Mouse (Mus musculus) midbrain, embryonic 15.5 days (tissue): ENCODE data around the gene Tor3a. TPM values are rescaled to one million over a fixed set of nuclear protein-coding genes. Genes with fewer than 3 reads are reported as not detected.

ENCODE experiments used
- ATAC-seq: fragments of 200-750 bp; cut with Nextera tagmentation; replicated peaks from 2 replicates; pipeline ENCODE4 v1.8.0; 2017; ENCODE audit warnings: moderate TSS enrichment
- H3K27ac ChIP-seq: fragments of 300-500 bp; sonication (generic); 2 replicates; pipeline ENCODE4 v1.5.1; 2015; ENCODE audit warnings: mild to moderate bottlenecking, inconsistent platforms
- H3K27me3 ChIP-seq: fragments of 300-500 bp; sonication (generic); replicated peaks from 2 replicates; pipeline ENCODE4 v1.6.1; 2015; ENCODE audit warnings: inconsistent platforms
- H3K36me3 ChIP-seq: fragments of 300-500 bp; sonication (generic); replicated peaks from 2 replicates; pipeline ENCODE4 v1.6.1; 2015; ENCODE audit warnings: inconsistent platforms
- H3K4me1 ChIP-seq: fragments of 300-500 bp; sonication (generic); 2 replicates; pipeline ENCODE4 v1.6.1; 2015; ENCODE audit warnings: inconsistent platforms
- H3K4me2 ChIP-seq: fragments of 300-500 bp; sonication (generic); 2 replicates; pipeline ENCODE4 v1.6.1; 2015; ENCODE audit warnings: inconsistent platforms, mild to moderate bottlenecking, moderate library complexity
- H3K4me3 ChIP-seq: fragments of 300-500 bp; sonication (generic); 2 replicates; pipeline ENCODE4 v1.5.1; 2015; ENCODE audit warnings: mild to moderate bottlenecking, inconsistent platforms
- H3K9ac ChIP-seq: fragments of 300-500 bp; sonication (generic); 2 replicates; pipeline ENCODE4 v1.6.1; 2015; ENCODE audit warnings: mild to moderate bottlenecking, inconsistent platforms
- H3K9me3 ChIP-seq: fragments of 300-500 bp; sonication (generic); 2 replicates; pipeline ENCODE4 v1.6.1; 2016; ENCODE audit warnings: inconsistent platforms
- WGBS: fragments of 180-500 bp; shearing (Covaris S2); methylation state at CpG from one replicate; pipeline ENCODE4 v1.1.7; 2015; ENCODE audit warnings: mixed read lengths; 5-methylcytosine and 5-hydroxymethylcytosine counted together
- polyA plus RNA-seq: library from polyadenylated mRNA; unstranded; fragments of >200 nt; fragmentation: Nextera tagmentation; extraction: Ambion mirVana; gene quantifications from 2 replicates; pipeline ENCODE4 v1.2.1, GENCODE M21; 2015

The Tor3a gene
- polyA plus RNA-seq, 1 experiment from 2014 or later: 4.3 TPM

GRCm38 (mm10) chr1:156620292-156620909 is 53.8 kb downstream of the Tor3a start:
- H3K4me1 ChIP-seq: peaks cover 12% of the 10 kb centered on the region
- no peak overlapping the region for H3K9ac ChIP-seq
- no peak overlapping the region for H3K4me3 ChIP-seq
- H3K36me3 ChIP-seq: no peaks in the 10 kb centered on the region
- H3K27me3 ChIP-seq: no peaks in the 10 kb centered on the region
- 66% methylated on average over 4 of the region's 4 CpGs for WGBS
- no peaks in the 10 kb centered on the region for H3K9me3 ChIP-seq
- no peak overlapping the region for H3K27ac ChIP-seq
- H3K4me2 ChIP-seq: no peak overlapping the region
- ATAC-seq: no peak

DNA sequence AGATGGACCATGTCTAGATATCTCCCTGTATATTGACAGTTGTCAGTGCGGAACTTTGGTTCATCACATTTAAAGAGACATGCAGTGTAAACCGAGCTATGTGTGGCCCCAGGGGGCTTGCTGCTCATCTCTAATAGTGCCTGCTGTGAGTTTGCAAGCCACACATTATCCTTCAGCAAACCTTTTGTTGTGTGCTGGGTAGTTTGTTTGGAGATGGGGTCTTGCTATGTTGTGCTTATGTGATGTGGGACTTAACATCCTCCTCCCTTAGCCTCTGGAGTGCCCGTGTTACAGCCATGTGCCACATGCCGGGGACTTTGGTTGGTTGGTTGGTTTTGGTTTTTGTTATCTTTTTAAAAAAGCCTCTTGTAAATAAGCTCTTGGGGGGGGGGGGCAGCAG is 56.3 kb downstream of the Tor3a start:
- H3K9me3 ChIP-seq: no peaks in the 10 kb centered on the region
- H3K4me1 ChIP-seq: peaks cover 26% of the 10 kb centered on the region
- ATAC-seq: no peak
- H3K27me3 ChIP-seq: no peaks in the 10 kb centered on the region
- H3K27ac ChIP-seq: no peak overlapping the region
- 54% methylated on average over 4 of the region's 4 CpGs for WGBS
- H3K4me3 ChIP-seq: no peak overlapping the region
- H3K36me3 ChIP-seq: no peaks in the 10 kb centered on the region
- H3K9ac ChIP-seq: no peak overlapping the region
- H3K4me2 ChIP-seq: no peak overlapping the region

DNA sequence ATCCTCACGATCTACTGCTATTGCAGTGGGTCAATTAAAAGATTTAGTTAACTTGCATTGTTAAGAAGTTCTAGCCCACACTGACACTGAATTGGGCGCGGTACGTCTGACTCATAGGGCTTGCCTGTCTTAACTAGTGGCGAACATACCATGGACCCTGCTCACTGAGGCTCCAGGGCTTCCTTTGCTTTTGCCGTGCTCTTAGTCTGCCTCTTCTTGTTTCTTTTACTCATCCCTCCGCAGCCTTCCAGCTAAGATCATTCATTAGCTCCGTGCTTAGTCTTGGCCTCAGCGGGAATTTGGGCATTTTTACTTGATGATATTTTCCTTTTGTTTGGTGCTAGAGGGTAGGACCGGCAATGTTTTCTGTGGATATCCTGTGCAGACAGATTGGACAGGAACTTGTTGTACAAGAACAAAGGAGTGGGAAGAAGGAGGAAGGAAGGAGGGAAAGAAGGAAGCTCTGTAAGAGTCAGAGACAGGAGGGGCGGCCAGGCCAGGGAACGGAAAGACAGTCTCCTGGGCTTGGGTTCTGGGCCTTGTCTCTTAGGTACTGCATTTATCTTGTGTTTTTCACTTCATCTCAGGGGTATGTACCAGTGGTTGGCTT is 57.1 kb downstream of the Tor3a start:
- H3K27ac ChIP-seq: no peak overlapping the region
- no peak for ATAC-seq
- peaks cover 26% of the 10 kb centered on the region for H3K4me1 ChIP-seq
- H3K36me3 ChIP-seq: no peaks in the 10 kb centered on the region
- no peak overlapping the region for H3K9ac ChIP-seq
- H3K9me3 ChIP-seq: no peaks in the 10 kb centered on the region
- 43% methylated on average over 12 of the region's 12 CpGs for WGBS
- no peak overlapping the region for H3K4me2 ChIP-seq
- H3K27me3 ChIP-seq: no peaks in the 10 kb centered on the region
- no peak overlapping the region for H3K4me3 ChIP-seq

DNA sequence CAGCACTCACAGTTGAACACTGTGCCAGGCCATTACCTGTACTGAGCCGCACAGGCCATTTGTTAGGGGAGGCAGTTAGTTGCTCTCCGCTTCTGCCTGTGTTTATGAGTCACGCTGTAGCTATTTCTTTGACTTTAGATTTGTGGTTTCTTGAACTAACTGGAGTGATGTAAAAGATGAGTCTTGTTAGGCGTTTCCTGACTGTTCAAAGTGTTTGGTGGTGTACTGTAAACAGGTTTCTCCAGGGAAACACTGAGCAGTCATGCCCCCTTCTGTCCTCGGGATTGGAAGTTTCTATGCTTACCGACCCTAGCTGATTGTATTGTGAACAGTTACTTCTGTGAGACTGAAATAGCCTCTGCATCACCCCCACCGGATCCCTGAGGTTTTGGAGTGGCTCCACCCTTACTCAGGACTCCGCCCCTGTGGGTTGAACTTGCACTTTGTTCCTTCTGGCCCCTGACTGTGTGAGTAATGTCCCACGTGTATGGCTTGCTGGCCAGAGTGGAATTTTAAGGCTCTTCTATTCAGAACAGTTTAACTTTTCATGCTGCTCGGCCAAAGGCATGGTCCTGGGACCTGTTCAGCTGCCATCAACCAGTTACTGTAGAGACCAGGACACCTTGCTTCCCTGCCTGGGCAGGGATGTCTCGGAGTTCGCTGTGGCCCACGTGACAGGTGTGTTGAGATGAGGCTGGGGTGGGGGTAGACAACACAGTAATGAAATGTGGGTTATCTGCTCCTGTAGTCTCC is 58.6 kb downstream of the Tor3a start:
- no peak overlapping the region for H3K4me2 ChIP-seq
- peaks cover 26% of the 10 kb centered on the region for H3K4me1 ChIP-seq
- H3K9ac ChIP-seq: no peak overlapping the region
- ATAC-seq: no peak
- H3K27ac ChIP-seq: no peak overlapping the region
- no peaks in the 10 kb centered on the region for H3K27me3 ChIP-seq
- WGBS: 24% methylated on average over 13 of the region's 13 CpGs
- no peaks in the 10 kb centered on the region for H3K9me3 ChIP-seq
- no peaks in the 10 kb centered on the region for H3K36me3 ChIP-seq
- no peak overlapping the region for H3K4me3 ChIP-seq

DNA sequence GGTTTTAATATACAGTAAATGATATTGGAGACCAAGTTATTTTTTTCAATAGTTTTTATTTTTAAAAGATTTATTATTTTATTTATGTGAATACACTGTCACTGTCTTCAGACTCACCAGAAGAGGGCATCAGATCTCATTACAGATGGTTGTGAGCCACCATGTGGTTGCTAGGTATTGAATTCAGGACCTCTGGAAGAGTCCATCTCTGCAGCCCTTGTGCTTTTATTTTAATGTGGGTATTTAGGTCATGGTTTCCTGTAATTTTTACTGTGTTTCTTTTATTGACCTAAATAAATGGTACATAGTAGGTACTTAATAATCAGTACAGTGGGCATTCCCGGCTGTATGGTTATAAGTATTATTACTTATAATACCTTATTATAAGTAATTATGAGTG is 59.4 kb downstream of the Tor3a start:
- Histone ChIP-seq H3K27ac (no peak overlapping the region), H3K36me3 (no peaks in the 10 kb centered on the region), H3K9ac (no peak overlapping the region), H3K4me2 (no peak overlapping the region), H3K4me3 (no peak overlapping the region), H3K4me1 (peaks cover 26% of the 10 kb centered on the region), H3K27me3 (no peaks in the 10 kb centered on the region), H3K9me3 (no peaks in the 10 kb centered on the region)
- 83% methylated on average over 1 of the region's 1 CpGs for WGBS
- ATAC-seq: no peak

DNA sequence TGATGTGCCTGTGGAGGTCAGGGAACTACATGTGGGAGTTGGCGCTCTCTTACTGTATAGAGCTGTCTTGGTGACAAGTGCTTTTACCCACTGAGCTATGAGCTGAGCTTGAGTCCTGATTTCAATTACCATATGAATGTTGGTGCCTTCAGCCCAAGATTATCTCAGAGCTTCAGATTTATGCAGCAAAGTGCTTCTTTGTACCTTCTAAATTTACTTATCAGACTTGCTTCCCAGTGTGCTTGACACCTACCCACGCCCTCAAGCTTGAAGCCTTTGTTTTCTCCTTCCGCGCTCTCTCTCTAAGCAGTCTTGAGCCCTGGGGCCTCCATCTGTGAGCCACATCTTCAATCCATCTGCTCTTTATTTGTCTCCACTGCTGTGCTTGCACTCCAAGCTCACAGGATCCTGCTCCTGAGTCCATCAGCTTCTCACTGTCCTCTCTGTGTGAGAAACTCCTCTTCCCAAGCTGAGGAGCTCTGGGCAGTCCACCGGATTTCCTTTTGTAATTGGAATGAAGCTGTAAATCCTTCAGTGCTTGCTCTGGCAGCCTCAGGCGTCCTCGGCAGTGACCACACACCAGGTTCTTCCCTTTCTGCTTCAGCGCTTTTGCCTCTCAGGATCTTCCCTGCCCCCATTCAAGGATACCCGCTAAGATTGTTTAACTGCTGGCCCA is 60.2 kb downstream of the Tor3a start:
- H3K9ac ChIP-seq: no peak overlapping the region
- WGBS: 4% methylated on average over 9 of the region's 9 CpGs

DNA sequence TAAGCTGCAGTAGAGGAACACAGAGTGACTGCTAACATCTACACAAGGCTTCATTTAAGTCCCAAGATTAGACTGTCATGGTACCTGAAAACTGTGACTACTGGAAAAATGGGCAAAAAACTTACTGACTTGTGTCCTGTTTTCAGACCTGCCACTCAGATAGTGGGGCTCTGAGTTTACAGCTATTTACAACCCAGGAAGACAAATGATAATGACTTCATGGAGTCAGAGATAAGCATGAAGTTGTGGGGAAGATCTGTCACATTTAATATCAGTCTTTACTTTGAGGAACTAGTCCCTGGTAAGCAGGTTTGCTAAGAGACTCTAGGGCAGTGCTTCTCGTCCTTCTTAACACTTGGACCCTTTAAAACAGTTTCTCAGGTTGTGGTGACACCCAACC is 63.9 kb downstream of the Tor3a start:
- H3K27ac ChIP-seq: no peak overlapping the region
- H3K4me3 ChIP-seq: no peak overlapping the region
- H3K36me3 ChIP-seq: no peaks in the 10 kb centered on the region
- peaks cover 12% of the 10 kb centered on the region for H3K4me1 ChIP-seq
- no peak overlapping the region for H3K4me2 ChIP-seq
- H3K9ac ChIP-seq: no peak overlapping the region
- ATAC-seq: no peak
- 98% methylated on average over 1 of the region's 1 CpGs for WGBS
- no peaks in the 10 kb centered on the region for H3K9me3 ChIP-seq
- no peaks in the 10 kb centered on the region for H3K27me3 ChIP-seq

More for the DNA sequence above, 60.2 kb downstream of the Tor3a start:
- Histone ChIP-seq H3K27ac (peak overlapping the region; percentile 67), H3K4me1 (peaks cover 26% of the 10 kb centered on the region), H3K9me3 (no peaks in the 10 kb centered on the region), H3K4me2 (no peak overlapping the region; the same call in 1 of the 2 replicates), H3K27me3 (no peaks in the 10 kb centered on the region), H3K4me3 (no peak overlapping the region), H3K36me3 (no peaks in the 10 kb centered on the region)
- ATAC-seq: peak; percentile 72

- no peak overlapping the region for H3K9ac ChIP-seq
- no peaks in the 10 kb centered on the region for H3K9me3 ChIP-seq
- H3K27ac ChIP-seq: no peak overlapping the region
- H3K4me3 ChIP-seq: no peak overlapping the region
- no peaks in the 10 kb centered on the region for H3K36me3 ChIP-seq
- H3K4me1 ChIP-seq: 0 out of 2 replicates have a peak, but pooled peaks cover 2% of the 10 kb centered on the region
- 65% methylated on average over 2 of the region's 2 CpGs for WGBS
- no peak for ATAC-seq
- H3K27me3 ChIP-seq: no peaks in the 10 kb centered on the region
- H3K4me2 ChIP-seq: no peak overlapping the region
Observed at GRCm38 (mm10) chr1:156608496-156608895, 65.7 kb downstream of the Tor3a start.

GRCm38 (mm10) chr1:156605940-156606339 is 68.2 kb downstream of the Tor3a start:
- no peak overlapping the region for H3K27ac ChIP-seq
- no peaks in the 10 kb centered on the region for H3K9me3 ChIP-seq
- no peak overlapping the region for H3K4me2 ChIP-seq
- H3K9ac ChIP-seq: no peak overlapping the region
- ATAC-seq: no peak
- WGBS: 92% methylated on average over 2 of the region's 2 CpGs
- no peak overlapping the region for H3K4me3 ChIP-seq
- no peaks in the 10 kb centered on the region for H3K4me1 ChIP-seq
- no peaks in the 10 kb centered on the region for H3K27me3 ChIP-seq
- no peaks in the 10 kb centered on the region for H3K36me3 ChIP-seq

GRCm38 (mm10) chr1:156605094-156605866 is 68.9 kb downstream of the Tor3a start:
- no peak overlapping the region for H3K27ac ChIP-seq
- no peak overlapping the region for H3K4me2 ChIP-seq
- ATAC-seq: peak; percentile 27; the same call in 1 of the 2 replicates
- H3K27me3 ChIP-seq: no peaks in the 10 kb centered on the region
- H3K4me1 ChIP-seq: no peaks in the 10 kb centered on the region
- H3K36me3 ChIP-seq: no peaks in the 10 kb centered on the region
- H3K9me3 ChIP-seq: no peaks in the 10 kb centered on the region
- H3K4me3 ChIP-seq: no peak overlapping the region
- 86% methylated on average over 12 of the region's 12 CpGs for WGBS
- H3K9ac ChIP-seq: no peak overlapping the region
